Mouse (Mus musculus): ENCODE data around the gene Tada2a. TPM values are rescaled to one million over a fixed set of nuclear protein-coding genes. Genes with fewer than 3 reads are reported as not detected.
A peak's percentile ranks its signal among the peaks of the same experiment; 100 is the strongest.

The Tada2a gene
- polyA plus RNA-seq, 1 experiment from 2014 or later: 40.2 TPM

DNA sequence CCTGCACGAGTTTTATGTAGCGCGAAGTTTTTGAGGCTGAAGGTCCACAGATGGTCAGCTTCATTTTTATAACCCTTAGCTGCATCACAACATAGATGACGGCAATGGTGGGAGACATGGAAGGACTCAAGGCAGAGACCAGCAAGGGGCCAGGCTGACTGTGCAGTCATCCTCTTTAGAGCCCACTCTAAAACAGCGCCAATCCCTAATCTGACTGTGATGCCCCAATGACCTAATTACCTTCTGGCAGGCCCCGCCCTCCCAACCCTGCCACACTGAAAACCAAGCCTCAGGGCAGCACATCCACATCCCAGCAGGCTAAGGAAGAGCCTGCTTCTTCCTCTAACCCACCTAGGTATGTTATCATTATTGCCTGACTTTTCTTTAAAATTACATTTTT is 68.8 kb downstream of the Tada2a start:
- ATAC-seq: no peak
- H3K27me3 ChIP-seq (replicated peaks; ENCODE audit: control insufficient read depth, insufficient read depth, low read length): no peaks in the 10 kb centered on the region
- no peak overlapping the region for H3K4me3 ChIP-seq (replicated peaks; ENCODE audit: low read length)
- no peak overlapping the region for H3K4me2 ChIP-seq (ENCODE audit: low read length)
- H3K4me1 ChIP-seq (replicated peaks; ENCODE audit: control insufficient read depth, insufficient read depth, low read length): no peaks in the 10 kb centered on the region
- WGBS: 77% methylated on average over 6 of the region's 6 CpGs
- H3K9me3 ChIP-seq (ENCODE audit: control insufficient read depth, low read length): no peaks in the 10 kb centered on the region; the same call in 1 of the 2 replicates
- H3K9ac ChIP-seq (replicated peaks; ENCODE audit: low read depth, low read length): no peak overlapping the region
- no peak overlapping the region for H3K27ac ChIP-seq (ENCODE audit: low read length)
- H3K36me3 ChIP-seq (ENCODE audit: control insufficient read depth, insufficient read depth): no peaks in the 10 kb centered on the region

DNA sequence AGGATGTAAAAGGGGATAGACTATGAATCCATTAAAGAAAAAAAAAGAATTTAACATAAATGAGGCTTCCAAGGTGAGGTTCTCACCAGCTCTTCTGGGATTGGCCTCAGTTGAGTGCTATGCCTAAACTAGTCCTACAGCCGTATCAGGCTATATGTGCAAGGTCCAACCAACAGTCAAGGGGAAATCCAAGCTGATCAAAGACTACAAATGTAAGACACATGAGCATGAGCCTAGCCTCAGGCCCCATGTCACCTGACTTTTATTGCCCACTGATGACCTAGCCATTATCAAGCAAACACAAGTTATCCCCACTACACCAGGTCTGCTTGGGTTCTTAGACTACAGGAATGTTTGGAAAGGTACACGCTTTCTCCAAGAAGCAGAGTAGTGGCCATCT is 69.6 kb downstream of the Tada2a start:
- Histone ChIP-seq H3K9me3 (ENCODE audit: control insufficient read depth, low read length) (no peaks in the 10 kb centered on the region; the same call in 1 of the 2 replicates), H3K4me1 (replicated peaks; ENCODE audit: control insufficient read depth, insufficient read depth, low read length) (no peaks in the 10 kb centered on the region), H3K27me3 (replicated peaks; ENCODE audit: control insufficient read depth, insufficient read depth, low read length) (no peaks in the 10 kb centered on the region), H3K36me3 (ENCODE audit: control insufficient read depth, insufficient read depth) (no peaks in the 10 kb centered on the region), H3K4me2 (ENCODE audit: low read length) (no peak overlapping the region), H3K9ac (replicated peaks; ENCODE audit: low read depth, low read length) (no peak overlapping the region), H3K27ac (ENCODE audit: low read length) (no peak overlapping the region), H3K4me3 (replicated peaks; ENCODE audit: low read length) (no peak overlapping the region)
- no peak for ATAC-seq
- 95% methylated on average over 2 of the region's 2 CpGs for WGBS

DNA sequence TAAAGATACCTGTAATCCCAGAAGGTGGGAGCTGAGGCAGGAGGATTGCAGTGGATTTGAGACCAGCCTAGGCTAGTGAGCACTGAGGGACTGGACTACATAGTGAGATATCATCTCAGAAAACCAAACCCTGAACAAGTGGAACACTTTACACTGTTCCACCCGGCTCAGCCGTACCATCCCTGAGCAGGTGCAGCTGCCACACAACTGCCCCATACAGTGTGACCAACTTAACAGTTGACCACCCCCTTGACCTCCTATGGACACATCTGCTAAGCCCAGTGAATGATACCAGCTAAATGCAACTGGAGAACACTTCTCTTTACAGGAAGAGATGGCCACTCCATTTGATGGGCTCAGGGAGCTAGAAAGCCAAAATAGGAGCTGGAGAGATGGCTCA is 72.0 kb downstream of the Tada2a start:
- no peak overlapping the region for H3K27ac ChIP-seq (ENCODE audit: low read length)
- no peak for ATAC-seq
- no peak overlapping the region for H3K4me3 ChIP-seq (replicated peaks; ENCODE audit: low read length)
- H3K9ac ChIP-seq (replicated peaks; ENCODE audit: low read depth, low read length): no peak overlapping the region
- peaks cover 7% of the 10 kb centered on the region for H3K4me1 ChIP-seq (replicated peaks; ENCODE audit: control insufficient read depth, insufficient read depth, low read length)
- no peaks in the 10 kb centered on the region; the same call in 1 of the 2 replicates for H3K9me3 ChIP-seq (ENCODE audit: control insufficient read depth, low read length)
- 96% methylated on average over 2 of the region's 2 CpGs for whole genome bisulfite sequencing
- H3K27me3 ChIP-seq (replicated peaks; ENCODE audit: control insufficient read depth, insufficient read depth, low read length): no peaks in the 10 kb centered on the region
- no peak overlapping the region for H3K4me2 ChIP-seq (ENCODE audit: low read length)
- H3K36me3 ChIP-seq (ENCODE audit: control insufficient read depth, insufficient read depth): no peaks in the 10 kb centered on the region

DNA sequence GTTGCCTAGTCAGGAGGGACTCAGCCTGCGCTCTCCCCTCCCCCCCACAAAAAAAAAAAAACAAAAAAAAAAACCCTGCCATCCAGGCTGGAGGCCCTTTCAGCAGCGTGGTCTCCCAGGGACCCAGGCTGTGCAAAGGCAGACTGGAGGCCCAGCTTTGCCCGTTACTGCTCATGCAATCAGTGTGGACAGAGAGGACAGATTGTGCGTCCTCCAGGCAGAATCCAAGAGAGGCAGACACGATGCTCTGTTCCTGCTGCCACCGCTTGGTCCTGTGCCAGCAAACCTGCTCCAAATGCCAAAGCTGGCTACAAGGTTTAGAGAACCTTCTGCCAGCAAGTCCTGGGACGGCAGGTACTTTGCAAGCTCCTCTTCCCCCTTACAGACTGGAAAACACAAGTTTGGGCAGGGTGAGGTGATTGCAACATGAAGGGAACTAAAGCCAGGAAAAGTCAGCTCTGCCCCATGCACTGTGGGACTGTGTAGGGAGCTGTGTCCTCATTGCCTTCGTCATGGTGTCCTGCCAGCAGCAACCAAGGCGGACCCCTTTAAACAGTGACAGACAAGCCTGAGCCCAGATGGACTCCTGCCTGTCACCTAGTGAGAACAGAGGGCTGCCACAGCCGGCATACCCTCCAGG is 75.8 kb downstream of the Tada2a start:
- peak; percentile 91 for ATAC-seq
- H3K9ac ChIP-seq (replicated peaks; ENCODE audit: low read depth, low read length): no peak overlapping the region
- 29% methylated on average over 10 of the region's 10 CpGs for whole genome bisulfite sequencing
- no peaks in the 10 kb centered on the region; the same call in 1 of the 2 replicates for H3K9me3 ChIP-seq (ENCODE audit: control insufficient read depth, low read length)
- no peaks in the 10 kb centered on the region for H3K27me3 ChIP-seq (replicated peaks; ENCODE audit: control insufficient read depth, insufficient read depth, low read length)
- peaks cover 12% of the 10 kb centered on the region for H3K4me1 ChIP-seq (replicated peaks; ENCODE audit: control insufficient read depth, insufficient read depth, low read length)
- H3K4me3 ChIP-seq (replicated peaks; ENCODE audit: low read length): no peak overlapping the region
- H3K4me2 ChIP-seq (ENCODE audit: low read length): no peak overlapping the region
- H3K36me3 ChIP-seq (ENCODE audit: control insufficient read depth, insufficient read depth): no peaks in the 10 kb centered on the region
- peak overlapping the region; percentile 81 for H3K27ac ChIP-seq (ENCODE audit: low read length)

DNA sequence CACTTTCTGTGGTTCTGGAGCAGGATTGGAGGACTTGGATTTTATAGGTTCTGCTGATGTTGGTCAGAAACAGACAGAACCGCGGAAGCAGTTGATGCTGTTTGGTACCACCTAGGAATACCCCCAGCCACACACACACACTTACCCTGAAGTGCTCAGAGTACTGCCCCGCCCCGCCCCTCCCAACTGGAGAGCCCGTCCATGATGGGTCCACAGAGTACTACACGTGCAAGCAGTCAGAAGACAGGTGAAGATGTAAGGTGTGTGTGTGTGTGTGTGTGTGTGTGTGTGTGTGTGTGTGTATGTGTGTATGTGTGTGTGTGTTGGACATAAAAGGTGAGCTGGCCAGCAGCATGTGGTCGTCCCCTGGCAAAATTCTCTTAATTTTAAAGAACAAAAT is 76.3 kb downstream of the Tada2a start:
- Histone ChIP-seq H3K36me3 (ENCODE audit: control insufficient read depth, insufficient read depth) (no peaks in the 10 kb centered on the region), H3K4me2 (ENCODE audit: low read length) (no peak overlapping the region), H3K9me3 (ENCODE audit: control insufficient read depth, low read length) (no peaks in the 10 kb centered on the region; the same call in 1 of the 2 replicates), H3K27ac (ENCODE audit: low read length) (peak overlapping the region; percentile 81), H3K27me3 (replicated peaks; ENCODE audit: control insufficient read depth, insufficient read depth, low read length) (no peaks in the 10 kb centered on the region), H3K9ac (replicated peaks; ENCODE audit: low read depth, low read length) (no peak overlapping the region), H3K4me3 (replicated peaks; ENCODE audit: low read length) (no peak overlapping the region), H3K4me1 (replicated peaks; ENCODE audit: control insufficient read depth, insufficient read depth, low read length) (peaks cover 16% of the 10 kb centered on the region)
- ATAC-seq: no peak
- WGBS: 77% methylated on average over 7 of the region's 7 CpGs

DNA sequence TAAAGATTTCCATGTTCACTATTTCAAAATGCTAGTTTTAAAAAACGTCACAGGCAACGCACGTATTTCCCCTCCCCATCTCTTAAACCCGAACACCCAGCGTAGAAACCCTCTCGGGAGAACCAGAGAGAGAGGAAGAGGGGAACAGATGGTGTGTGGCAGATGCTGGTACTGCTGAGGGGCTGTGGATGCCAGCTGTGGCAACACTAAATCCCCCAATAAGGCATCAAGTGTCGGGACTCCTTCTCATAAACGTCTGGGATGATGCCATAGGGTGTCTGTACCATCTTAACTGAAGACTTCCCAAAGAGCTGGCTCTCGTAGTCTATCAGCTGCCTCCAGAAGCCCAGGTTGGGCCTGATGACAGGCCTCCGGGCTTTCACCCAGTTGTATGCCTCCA is 81.0 kb downstream of the Tada2a start:
- no peak overlapping the region for H3K27ac ChIP-seq (ENCODE audit: low read length)
- 54% methylated on average over 10 of the region's 10 CpGs for whole genome bisulfite sequencing
- no peaks in the 10 kb centered on the region for H3K27me3 ChIP-seq (replicated peaks; ENCODE audit: control insufficient read depth, insufficient read depth, low read length)
- H3K36me3 ChIP-seq (ENCODE audit: control insufficient read depth, insufficient read depth): no peaks in the 10 kb centered on the region
- no peaks in the 10 kb centered on the region for H3K9me3 ChIP-seq (ENCODE audit: control insufficient read depth, low read length)
- peak; percentile 37; the same call in 1 of the 2 replicates for ATAC-seq
- H3K4me2 ChIP-seq (ENCODE audit: low read length): no peak overlapping the region
- H3K9ac ChIP-seq (replicated peaks; ENCODE audit: low read depth, low read length): no peak overlapping the region
- no peak overlapping the region for H3K4me3 ChIP-seq (replicated peaks; ENCODE audit: low read length)
- H3K4me1 ChIP-seq (replicated peaks; ENCODE audit: control insufficient read depth, insufficient read depth, low read length): peaks cover 22% of the 10 kb centered on the region

DNA sequence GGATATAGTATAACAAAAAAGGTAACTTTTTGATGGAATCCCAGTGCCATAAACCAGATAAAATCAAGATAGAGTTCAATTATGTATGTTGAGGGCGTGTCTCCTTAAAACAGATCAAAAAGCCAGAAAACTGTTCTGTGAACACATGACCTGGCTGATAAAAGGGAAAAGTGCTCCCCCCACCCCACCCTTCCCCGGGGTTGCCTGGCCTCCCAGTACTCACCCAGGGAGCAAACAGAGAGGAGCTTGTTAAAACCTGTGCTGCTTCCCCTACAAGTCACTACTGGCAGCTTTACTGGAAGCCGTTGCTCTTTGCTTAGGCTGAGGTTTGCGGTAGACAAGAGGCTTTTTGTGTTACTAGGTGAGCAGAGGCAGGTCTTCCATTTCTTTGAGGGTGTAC is 82.1 kb downstream of the Tada2a start:
- Histone ChIP-seq H3K27me3 (replicated peaks; ENCODE audit: control insufficient read depth, insufficient read depth, low read length) (no peaks in the 10 kb centered on the region), H3K4me3 (replicated peaks; ENCODE audit: low read length) (no peak overlapping the region), H3K9ac (replicated peaks; ENCODE audit: low read depth, low read length) (no peak overlapping the region), H3K27ac (ENCODE audit: low read length) (no peak overlapping the region), H3K36me3 (ENCODE audit: control insufficient read depth, insufficient read depth) (no peaks in the 10 kb centered on the region), H3K4me1 (replicated peaks; ENCODE audit: control insufficient read depth, insufficient read depth, low read length) (peaks cover 32% of the 10 kb centered on the region), H3K4me2 (ENCODE audit: low read length) (no peak overlapping the region), H3K9me3 (ENCODE audit: control insufficient read depth, low read length) (no peaks in the 10 kb centered on the region)
- WGBS: 56% methylated on average over 4 of the region's 4 CpGs
- no peak for ATAC-seq

DNA sequence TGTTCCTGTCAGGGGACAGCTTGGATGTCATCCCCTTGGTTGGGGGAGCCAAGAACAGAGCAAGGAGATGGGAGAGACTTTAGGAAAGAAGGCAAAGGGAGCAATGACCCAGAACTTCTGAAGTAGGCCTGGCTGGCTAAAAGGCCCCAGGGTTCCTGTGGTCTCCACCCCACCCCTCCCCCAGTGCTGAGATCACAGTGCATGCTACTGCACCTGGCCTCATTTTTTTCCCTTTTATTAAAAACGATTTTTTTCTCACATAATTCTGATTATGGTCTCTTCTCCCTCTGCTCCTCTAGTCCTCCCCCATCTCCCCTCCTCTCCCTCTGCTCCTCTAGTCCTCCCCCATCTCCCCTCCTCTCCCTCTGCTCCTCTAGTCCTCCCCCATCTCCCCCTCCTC is 84.4 kb downstream of the Tada2a start:
- Histone ChIP-seq H3K4me1 (replicated peaks; ENCODE audit: control insufficient read depth, insufficient read depth, low read length) (peaks cover 34% of the 10 kb centered on the region), H3K4me2 (ENCODE audit: low read length) (no peak overlapping the region), H3K4me3 (replicated peaks; ENCODE audit: low read length) (no peak overlapping the region), H3K27me3 (replicated peaks; ENCODE audit: control insufficient read depth, insufficient read depth, low read length) (no peaks in the 10 kb centered on the region), H3K27ac (ENCODE audit: low read length) (no peak overlapping the region), H3K9ac (replicated peaks; ENCODE audit: low read depth, low read length) (no peak overlapping the region), H3K9me3 (ENCODE audit: control insufficient read depth, low read length) (no peaks in the 10 kb centered on the region), H3K36me3 (ENCODE audit: control insufficient read depth, insufficient read depth) (peaks cover 4% of the 10 kb centered on the region; the same call in 1 of the 2 replicates)
- ATAC-seq: no peak
- WGBS: 35% methylated on average over 1 of the region's 1 CpGs

DNA sequence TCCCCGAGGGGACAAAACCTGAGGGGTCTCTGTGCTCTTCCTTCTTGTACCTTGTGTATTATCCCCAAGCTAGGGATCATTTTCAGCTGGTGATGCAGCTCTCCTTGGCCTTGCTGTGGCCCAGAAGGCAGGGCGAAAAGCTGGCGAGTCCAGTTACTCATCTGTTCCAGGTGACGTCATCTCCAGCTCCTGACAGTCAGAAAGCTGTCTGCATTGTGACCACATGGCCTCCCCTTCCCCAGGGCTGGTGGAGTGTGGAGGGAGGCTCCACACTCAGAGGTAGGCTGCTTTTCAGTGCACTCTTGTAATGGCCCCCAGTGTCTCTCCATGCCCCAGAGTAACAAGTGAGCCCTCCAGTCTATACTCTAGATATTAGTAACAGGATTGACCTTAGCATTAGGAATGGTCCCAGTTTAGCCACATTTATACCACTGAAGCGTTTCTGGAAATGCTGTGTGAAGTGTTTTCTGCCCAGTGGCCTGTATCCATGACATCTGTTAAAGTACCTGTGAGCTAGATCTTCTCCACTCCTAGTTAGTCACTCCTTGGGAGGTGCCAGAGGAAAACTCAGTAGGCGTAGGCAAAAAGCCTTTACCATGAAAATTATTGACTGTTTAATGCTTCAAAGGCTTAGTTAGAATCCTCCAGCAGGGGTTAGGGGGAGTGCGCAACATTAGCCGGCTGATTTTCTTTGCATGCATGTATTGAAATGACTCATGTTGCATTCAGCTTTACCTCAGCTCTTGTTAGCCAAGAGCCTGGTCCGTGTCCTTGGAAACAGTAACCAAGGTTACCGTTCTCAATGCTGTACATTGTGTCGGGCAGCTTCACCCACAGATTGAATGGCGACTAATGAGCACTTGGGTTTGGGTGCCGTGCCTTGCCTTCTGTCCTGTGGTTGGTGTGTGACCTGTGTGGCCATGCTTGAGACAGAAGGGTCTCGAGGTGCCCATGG is 86.3 kb downstream of the Tada2a start:
- peak; percentile 92 for ATAC-seq
- no peak overlapping the region for H3K4me3 ChIP-seq (replicated peaks; ENCODE audit: low read length)
- 0 out of 2 replicates have a peak overlapping the region, but pooled peaks have one; percentile 1 for H3K9ac ChIP-seq (replicated peaks; ENCODE audit: low read depth, low read length)
- H3K27me3 ChIP-seq (replicated peaks; ENCODE audit: control insufficient read depth, insufficient read depth, low read length): no peaks in the 10 kb centered on the region
- H3K27ac ChIP-seq (ENCODE audit: low read length): peak overlapping the region; percentile 70
- H3K9me3 ChIP-seq (ENCODE audit: control insufficient read depth, low read length): no peaks in the 10 kb centered on the region
- H3K36me3 ChIP-seq (ENCODE audit: control insufficient read depth, insufficient read depth): peaks cover 7% of the 10 kb centered on the region; the same call in 1 of the 2 replicates
- peaks cover 25% of the 10 kb centered on the region for H3K4me1 ChIP-seq (replicated peaks; ENCODE audit: control insufficient read depth, insufficient read depth, low read length)
- 7% methylated on average over 14 of the region's 14 CpGs for WGBS
- no peak overlapping the region; the same call in 1 of the 2 replicates for H3K4me2 ChIP-seq (ENCODE audit: low read length)
